Mouse (Mus musculus) erythroblast, embryonic 14.5 days (primary cell): ENCODE data around the gene Ninj1. TPM values are rescaled to one million over a fixed set of nuclear protein-coding genes. Genes with fewer than 3 reads are reported as not detected.

Experiments used
- H3K27me3 ChIP-seq: 2 replicates; pipeline ENCODE4 v1.6.1; 2012; ENCODE audit warnings: inconsistent platforms; ENCODE audit not compliant: control insufficient read depth
- H3K36me3 ChIP-seq: 2 replicates; pipeline ENCODE4 v1.6.1; 2012; ENCODE audit warnings: mild to moderate bottlenecking, inconsistent platforms; ENCODE audit not compliant: control insufficient read depth
- H3K4me1 ChIP-seq: 2 replicates; pipeline ENCODE4 v1.6.1; 2012; ENCODE audit warnings: inconsistent platforms; ENCODE audit not compliant: control insufficient read depth
- H3K4me3 ChIP-seq: replicated peaks from 2 replicates; pipeline ENCODE3; 2012; ENCODE audit warnings: moderate library complexity, mild to moderate bottlenecking, inconsistent platforms
- H3K9me3 ChIP-seq: 2 replicates; pipeline ENCODE4 v1.6.1; 2012; ENCODE audit warnings: low read length, inconsistent platforms, mixed read lengths; ENCODE audit not compliant: control insufficient read depth
- GATA1 ChIP-seq: IDR thresholded peaks from 2 replicates; pipeline ENCODE4 v1.6.1; 2012; ENCODE audit warnings: low read length, inconsistent platforms, mixed read lengths
- TAL1 ChIP-seq: IDR thresholded peaks from 3 replicates; pipeline ENCODE4 v1.6.1; 2012; ENCODE audit warnings: low read length, inconsistent platforms, mixed read lengths
- polyA plus RNA-seq: library from polyadenylated mRNA; stranded (reverse); fragments of >175 nt; gene quantifications from 2 replicates; pipeline ENCODE4 v1.2.3, GENCODE M21; 2012

Gene Ninj1
- polyA plus RNA-seq, 1 experiment = 1.9 TPM

- Histone ChIP-seq H3K4me1 (peaks cover 20% of the 10 kb centered on the region), H3K9me3 (no peaks in the 10 kb centered on the region), H3K27me3 (peaks cover 23% of the 10 kb centered on the region), H3K4me3 (peak within 1 kb of the TSS; percentile 68), H3K36me3 (no peaks in the 10 kb centered on the region)
- TF ChIP-seq GATA1 = no peak
- no peak for TF ChIP-seq TAL1
Measured at GRCm38 (mm10) chr13:49215504-49216219, 28.4 kb downstream of the Ninj1 start, which contains the start of gene Card19. Gene Card19 (minus strand): TSS chr13:49216037.

- no peaks in the 10 kb centered on the region for H3K9me3 ChIP-seq
- peak overlapping the region; percentile 68 for H3K4me3 ChIP-seq
- H3K27me3 ChIP-seq = peaks cover 23% of the 10 kb centered on the region
- no peaks in the 10 kb centered on the region for H3K36me3 ChIP-seq
- TF ChIP-seq TAL1 (no peak), GATA1 (no peak)
- H3K4me1 ChIP-seq = peaks cover 20% of the 10 kb centered on the region
Measured at GRCm38 (mm10) chr13:49216220-49216552, 28.9 kb downstream of the Ninj1 start.

- H3K27me3 ChIP-seq = peaks cover 23% of the 10 kb centered on the region
- H3K4me3 ChIP-seq = peak overlapping the region; percentile 68
- TF ChIP-seq GATA1 = no peak
- no peak for TF ChIP-seq TAL1
- no peaks in the 10 kb centered on the region for H3K9me3 ChIP-seq
- H3K4me1 ChIP-seq = peaks cover 20% of the 10 kb centered on the region
- H3K36me3 ChIP-seq = no peaks in the 10 kb centered on the region
Measured at GRCm38 (mm10) chr13:49216808-49217561, 29.7 kb downstream of the Ninj1 start.

- no peak for TF ChIP-seq TAL1
- TF ChIP-seq GATA1 = no peak
- Histone ChIP-seq H3K4me3 (no peak overlapping the region), H3K4me1 (peaks cover 20% of the 10 kb centered on the region), H3K9me3 (no peaks in the 10 kb centered on the region), H3K36me3 (no peaks in the 10 kb centered on the region), H3K27me3 (peaks cover 23% of the 10 kb centered on the region)
Measured at GRCm38 (mm10) chr13:49218651-49219050, 31.4 kb downstream of the Ninj1 start.

GRCm38 (mm10) chr13:49219367-49219766 is 32.1 kb downstream of the Ninj1 start:
- Histone ChIP-seq H3K9me3 (no peaks in the 10 kb centered on the region), H3K36me3 (no peaks in the 10 kb centered on the region), H3K4me1 (peaks cover 20% of the 10 kb centered on the region), H3K4me3 (no peak overlapping the region), H3K27me3 (peaks cover 21% of the 10 kb centered on the region)
- TF ChIP-seq GATA1 = no peak

- no peaks in the 10 kb centered on the region for H3K36me3 ChIP-seq
- no peaks in the 10 kb centered on the region for H3K9me3 ChIP-seq
- no peak overlapping the region for H3K4me3 ChIP-seq
- TF ChIP-seq TAL1 (no peak), GATA1 (no peak)
- H3K4me1 ChIP-seq = peaks cover 12% of the 10 kb centered on the region
- peaks cover 9% of the 10 kb centered on the region for H3K27me3 ChIP-seq
Measured at GRCm38 (mm10) chr13:49220912-49221311, 33.6 kb downstream of the Ninj1 start.

- Histone ChIP-seq H3K4me3 (no peak overlapping the region), H3K36me3 (no peaks in the 10 kb centered on the region), H3K9me3 (no peaks in the 10 kb centered on the region), H3K27me3 (peaks cover 4% of the 10 kb centered on the region; the same call in 1 of the 2 replicates), H3K4me1 (no peaks in the 10 kb centered on the region)
- TF ChIP-seq TAL1 = no peak
- no peak for TF ChIP-seq GATA1
Measured at GRCm38 (mm10) chr13:49224314-49224713, 37.0 kb downstream of the Ninj1 start.

- Histone ChIP-seq H3K36me3 (no peaks in the 10 kb centered on the region), H3K4me3 (no peak overlapping the region), H3K27me3 (peaks cover 4% of the 10 kb centered on the region; the same call in 1 of the 2 replicates), H3K4me1 (no peaks in the 10 kb centered on the region), H3K9me3 (no peaks in the 10 kb centered on the region)
- TF ChIP-seq TAL1 (no peak), GATA1 (no peak)
Measured at GRCm38 (mm10) chr13:49224729-49225128, 37.4 kb downstream of the Ninj1 start.

GRCm38 (mm10) chr13:49225159-49225558 is 37.9 kb downstream of the Ninj1 start:
- Histone ChIP-seq H3K36me3 (no peaks in the 10 kb centered on the region), H3K4me3 (no peak overlapping the region), H3K4me1 (no peaks in the 10 kb centered on the region), H3K27me3 (peaks cover 4% of the 10 kb centered on the region; the same call in 1 of the 2 replicates), H3K9me3 (no peaks in the 10 kb centered on the region)
- TF ChIP-seq TAL1 (no peak), GATA1 (no peak)
